Mouse (Mus musculus) C2C12 (cell line): ENCODE measurements at regions not wholly inside any gene's neighbourhood (a gene's known extent, or its start where the extent isn't known, plus 50 kb on each side); places are given as distances from the start of the nearest gene placed in this dataset.

Experiments
- CEBPB ChIP-seq: IDR thresholded peaks from one replicate; pipeline ENCODE4 v1.6.1; 2011; ENCODE audit warnings: low read depth, mild to moderate bottlenecking, control low read depth, moderate library complexity
- CTCF ChIP-seq: IDR thresholded peaks from one replicate; pipeline ENCODE4 v1.5.1; 2011; ENCODE audit not compliant: control insufficient read depth, insufficient read depth, insufficient read length
- FOSL1 ChIP-seq: IDR thresholded peaks from one replicate; pipeline ENCODE4 v1.8.0; 2011; ENCODE audit warnings: mild to moderate bottlenecking, low read length; ENCODE audit not compliant: poor library complexity, insufficient read depth, severe bottlenecking
- MAX ChIP-seq: IDR thresholded peaks from one replicate; pipeline ENCODE4 v1.6.1; 2011; ENCODE audit warnings: mild to moderate bottlenecking, control low read depth
- MYOD1 ChIP-seq: IDR thresholded peaks from one replicate; pipeline ENCODE4 v1.6.1; 2011; ENCODE audit warnings: low read depth; ENCODE audit not compliant: control insufficient read depth, insufficient read length
- MYOG ChIP-seq: IDR thresholded peaks from one replicate; pipeline ENCODE4 v1.6.1; 2011; ENCODE audit not compliant: control insufficient read depth, insufficient read length; ENCODE audit errors: extremely low read depth
- USF1 ChIP-seq: IDR thresholded peaks from one replicate; pipeline ENCODE4 v1.6.1; 2011; ENCODE audit warnings: low read depth, mild to moderate bottlenecking, control low read depth, moderate library complexity

DNA sequence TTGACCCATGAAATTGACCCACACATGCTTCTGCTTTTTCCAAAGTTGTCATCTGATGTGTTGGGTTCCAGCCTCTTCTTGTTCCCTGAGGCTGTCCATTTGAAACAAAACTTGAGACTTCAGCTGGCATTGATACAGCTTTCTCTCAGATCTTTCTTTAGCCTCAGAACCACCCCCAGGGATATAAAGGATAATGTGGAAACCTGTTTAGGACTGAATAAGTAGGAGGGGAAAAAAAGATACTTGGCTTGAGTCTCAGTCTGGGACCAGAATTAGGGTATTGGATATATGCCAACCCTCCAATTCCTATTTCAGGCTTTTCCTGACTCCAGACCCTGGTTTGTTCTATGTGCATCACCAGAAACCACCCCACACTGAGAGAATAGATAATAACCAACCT, 579.7 kb upstream of the Camk1g start:
- TF ChIP-seq CTCF, result no peak
- no peak for TF ChIP-seq USF1
- TF ChIP-seq MAX, result no peak
- no peak for TF ChIP-seq MYOD1
- no peak for TF ChIP-seq CEBPB
- no peak for TF ChIP-seq MYOG
- TF ChIP-seq FOSL1, result no peak
